Mouse (Mus musculus): Measurements from ENCODE around the gene Ubash3b. TPM values are rescaled to one million over a fixed set of nuclear protein-coding genes. Genes with fewer than 3 reads are reported as not detected.

Gene Ubash3b
- total RNA-seq, 4 experiments from 2014 or later: 19.9 to 23.9 (median 21.7) TPM

DNA sequence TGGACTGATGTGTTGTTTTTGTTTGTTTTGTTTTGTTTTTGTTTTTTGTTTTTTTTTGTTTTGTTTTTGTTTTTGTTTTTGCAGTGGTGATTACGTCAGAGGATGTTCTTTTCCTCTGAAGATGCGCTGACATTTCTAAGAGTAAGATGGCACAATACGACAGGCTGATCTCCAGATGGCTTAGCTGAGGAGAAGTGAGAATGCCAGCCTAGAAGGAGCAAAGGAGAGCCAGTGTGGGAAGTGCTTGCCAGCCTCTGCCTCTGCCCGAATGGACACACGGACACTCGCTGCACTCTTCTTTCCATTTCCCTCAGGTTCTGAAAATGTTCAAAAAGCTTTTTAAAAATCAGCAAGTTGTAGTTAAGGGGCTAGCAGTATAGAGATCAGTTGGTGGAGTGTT, 6.7 kb upstream of the Ubash3b start:
- DNase-seq (ENCODE audit: low spot score in 2 of 2): no peak

DNA sequence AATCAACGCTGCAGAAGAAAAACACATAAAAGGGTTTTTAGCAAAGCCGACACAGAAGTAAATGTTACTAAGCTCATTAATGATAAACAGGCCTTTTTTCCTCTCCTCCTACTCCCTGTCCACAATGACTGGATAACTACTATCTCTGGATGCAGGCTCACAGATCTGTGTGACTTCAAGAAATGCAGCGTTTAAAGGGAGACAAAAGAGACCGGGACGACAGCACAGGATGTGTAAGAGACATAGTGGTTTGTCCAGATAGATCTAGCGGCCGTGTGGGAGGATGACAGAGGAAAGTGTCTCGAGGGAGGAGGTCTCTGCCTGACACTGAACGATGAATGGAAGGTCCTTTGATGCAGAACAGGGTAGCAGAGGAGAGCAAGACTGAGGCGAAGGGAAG, 5.4 kb upstream of the Ubash3b start:
- no peak for DNase-seq (ENCODE audit: low spot score in 2 of 2)

DNA sequence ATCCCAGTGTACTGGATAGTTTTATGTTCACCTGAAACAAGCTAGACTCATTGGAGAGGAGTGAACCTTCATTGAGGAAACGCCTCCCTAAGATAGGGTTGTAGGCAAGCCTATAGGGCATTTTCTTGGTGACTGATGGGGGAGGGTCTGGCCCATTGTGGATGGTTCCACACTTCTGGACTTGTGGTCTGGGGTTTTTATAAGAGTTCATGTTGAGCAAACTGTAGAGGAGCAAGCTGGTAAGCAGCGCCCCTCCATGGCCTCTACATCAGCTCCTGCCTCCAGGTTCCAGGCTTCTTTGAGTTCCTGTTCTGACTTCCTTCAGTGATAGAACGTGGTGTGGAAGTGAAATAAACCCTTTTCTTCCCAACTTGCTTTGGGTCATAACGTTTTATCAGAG, 866 bp upstream of the Ubash3b start:
- no peak for DNase-seq (ENCODE audit: low spot score in 2 of 2)

DNA sequence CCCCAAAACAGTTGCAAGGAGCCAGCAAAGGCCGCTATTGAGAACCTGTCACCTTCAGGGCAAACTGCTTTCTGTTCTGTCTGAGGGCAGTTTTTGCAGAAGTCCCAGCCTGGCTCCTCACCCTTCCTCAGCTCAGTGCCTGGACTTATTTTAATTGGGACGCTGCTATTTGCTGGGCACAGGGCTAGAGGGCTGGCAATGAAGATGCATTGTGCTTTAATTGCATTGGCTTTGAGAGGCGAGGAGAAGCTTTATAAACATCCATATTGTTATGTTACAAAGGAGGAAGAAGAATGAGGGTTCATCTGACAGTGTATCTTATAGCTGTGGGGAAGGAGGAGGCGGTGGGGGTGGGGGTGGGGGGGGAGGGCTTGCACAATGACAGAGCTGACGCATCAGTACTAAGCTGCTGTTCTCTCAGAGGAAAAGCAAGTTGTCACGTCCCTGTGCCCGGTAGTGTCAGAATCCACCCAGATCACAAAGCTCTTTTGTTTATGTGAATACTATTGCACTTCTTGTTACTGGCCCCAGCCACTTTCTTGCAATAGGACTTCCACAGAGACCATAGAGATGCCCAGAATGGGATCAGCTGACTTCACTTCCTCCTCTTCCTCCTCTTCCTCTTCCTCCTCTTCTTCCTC, 841 bp downstream of the Ubash3b start:
- DNase-seq (ENCODE audit: low spot score in 2 of 2): no peak

DNA sequence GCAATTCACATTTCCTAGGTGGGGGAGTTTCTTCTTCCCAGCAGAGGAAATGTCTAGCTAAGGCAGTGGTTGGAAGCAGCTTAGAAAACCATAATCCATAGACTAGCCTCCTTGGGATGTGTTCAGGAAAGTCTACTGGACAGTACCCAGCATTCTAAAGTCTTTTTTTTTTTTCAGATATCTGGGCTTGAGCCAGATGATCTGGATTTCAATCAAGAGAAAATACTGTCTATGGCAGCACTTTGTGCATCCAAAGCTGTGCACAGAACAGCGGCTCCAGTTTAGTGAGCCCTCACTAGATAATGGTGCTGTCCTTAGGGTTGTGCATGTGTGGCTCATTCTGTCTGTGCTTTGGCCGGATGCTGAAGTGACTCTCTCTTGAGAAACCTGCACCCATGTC, 2.3 kb downstream of the Ubash3b start:
- DNase-seq (ENCODE audit: low spot score in 2 of 2): no peak

DNA sequence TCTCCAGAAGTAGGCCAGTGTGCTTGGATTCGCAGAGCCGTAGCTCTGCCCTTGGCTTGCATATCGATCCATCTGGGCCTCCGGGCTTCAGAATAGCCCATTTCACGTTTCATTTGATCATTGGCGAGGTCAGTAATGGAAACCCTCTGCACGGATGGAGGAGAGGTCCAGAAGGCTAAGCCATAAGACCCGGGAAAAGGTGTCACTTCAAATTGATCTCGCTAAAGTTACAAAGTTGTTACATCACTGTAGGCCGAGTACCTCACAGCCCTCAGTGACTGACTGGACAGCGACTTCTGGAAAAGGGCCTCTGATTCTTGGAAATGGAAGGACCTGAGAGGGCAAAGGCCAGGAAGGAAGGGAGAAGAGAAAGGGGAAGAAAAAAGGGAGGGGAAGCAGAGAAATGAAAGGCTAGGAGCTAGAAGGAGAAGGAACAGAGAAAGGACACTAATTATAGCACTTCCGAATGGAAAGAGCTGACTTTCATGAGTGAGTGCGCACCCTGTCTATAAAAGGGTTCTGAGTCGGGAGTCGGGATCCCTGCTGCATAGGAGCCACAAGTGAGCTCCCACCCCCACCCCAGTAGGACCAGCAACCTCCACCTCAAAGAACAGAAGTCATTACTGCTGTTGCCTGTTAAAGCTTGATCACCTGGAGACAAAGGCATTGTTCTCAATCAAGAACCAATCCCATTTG, 3.5 kb downstream of the Ubash3b start:
- DNase-seq (ENCODE audit: low spot score in 2 of 2): no peak

DNA sequence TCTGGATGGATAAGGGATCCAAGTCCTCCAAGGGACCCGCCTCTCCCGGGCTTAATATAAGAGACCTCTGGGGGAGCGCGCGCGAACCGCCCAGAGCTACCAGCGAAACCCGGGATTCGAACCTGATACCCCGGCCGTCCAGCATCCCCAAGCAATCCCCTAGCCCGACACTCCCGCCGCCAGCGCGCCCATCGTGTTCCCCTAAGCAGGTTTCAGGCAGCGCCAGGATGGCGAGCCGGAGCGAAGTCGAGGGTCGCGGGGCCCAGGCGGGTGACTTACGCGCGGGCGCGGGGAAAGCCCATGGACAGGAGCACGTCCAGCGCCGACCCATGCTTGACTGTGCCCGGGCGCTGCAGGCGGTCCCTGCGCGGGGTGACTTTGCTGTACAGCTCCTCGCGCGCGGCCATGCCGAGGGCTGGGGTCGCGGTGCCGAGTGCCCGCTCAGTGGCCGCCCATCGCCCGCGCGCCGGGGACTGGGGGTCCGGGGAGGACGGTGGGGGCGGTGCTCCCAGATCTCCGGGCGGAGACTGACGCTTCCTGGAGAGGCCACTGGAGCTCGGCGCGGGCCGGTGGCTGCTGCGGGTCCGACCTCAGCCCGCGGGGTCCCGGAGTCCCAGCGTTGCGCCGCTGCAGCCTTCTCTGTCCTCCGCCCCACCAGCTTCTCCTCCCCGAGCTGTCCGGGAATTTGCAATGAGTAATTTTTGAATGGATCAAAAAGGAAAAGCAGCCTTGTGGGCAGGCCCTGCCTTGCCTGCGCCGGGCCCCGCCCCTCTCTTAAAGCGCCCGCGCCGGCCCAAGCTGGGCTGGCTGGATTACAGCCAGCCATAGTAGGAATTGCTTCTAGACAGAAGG, 4.3 kb downstream of the Ubash3b start:
- peak; percentile 69 to 73 for DNase-seq (ENCODE audit: low spot score in 2 of 2)

DNA sequence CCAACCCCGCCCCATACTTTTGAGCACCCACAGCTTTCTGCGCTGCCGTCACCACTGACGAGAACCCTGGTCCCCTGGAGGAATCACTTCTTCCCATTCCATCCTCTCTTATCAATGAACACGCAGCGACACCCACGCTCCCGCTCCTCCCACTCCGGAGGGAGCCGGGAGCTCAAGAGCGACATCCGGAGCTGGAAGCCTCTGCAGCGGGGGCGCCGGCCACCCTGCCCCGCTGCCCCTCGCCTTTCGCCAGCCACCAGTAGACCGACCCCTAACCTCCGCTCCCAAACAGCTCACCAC, 4.8 kb downstream of the Ubash3b start:
- DNase-seq (ENCODE audit: low spot score in 2 of 2): no peak

DNA sequence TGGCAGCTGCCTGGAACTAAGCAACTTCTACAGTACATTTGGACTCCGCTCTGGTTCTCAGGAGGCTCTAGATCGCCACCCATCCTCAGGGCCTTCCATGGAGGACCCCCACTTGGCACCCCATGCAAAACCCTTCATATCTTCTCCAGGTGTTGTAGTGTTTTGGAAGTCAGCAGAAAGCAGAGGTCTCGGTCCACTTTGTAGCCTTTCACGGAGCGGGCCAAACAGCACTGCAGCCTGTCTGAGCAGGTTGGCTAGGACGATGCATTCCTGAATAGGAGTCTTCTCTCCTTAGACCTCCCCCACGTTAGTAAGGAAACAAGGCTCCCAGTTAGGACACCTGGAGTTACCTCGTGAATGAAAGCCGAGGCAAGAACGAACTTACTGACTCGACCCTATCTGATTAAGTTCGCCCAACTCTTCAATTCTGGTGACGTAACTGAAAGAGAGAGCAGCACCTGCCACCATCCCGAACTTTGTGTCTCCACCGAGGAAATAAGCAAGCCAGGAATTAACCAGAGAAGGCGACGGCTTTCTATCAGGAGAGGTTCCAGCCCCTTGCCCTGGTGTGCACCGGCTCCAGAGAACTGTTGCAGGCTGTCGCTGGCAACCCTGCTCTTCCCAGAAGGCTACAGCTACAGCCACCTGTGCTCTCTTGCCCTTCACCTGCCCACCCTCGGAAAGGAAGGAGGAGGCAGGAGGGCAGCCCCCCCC, 5.3 kb downstream of the Ubash3b start:
- DNase-seq (ENCODE audit: low spot score in 2 of 2): no peak

DNA sequence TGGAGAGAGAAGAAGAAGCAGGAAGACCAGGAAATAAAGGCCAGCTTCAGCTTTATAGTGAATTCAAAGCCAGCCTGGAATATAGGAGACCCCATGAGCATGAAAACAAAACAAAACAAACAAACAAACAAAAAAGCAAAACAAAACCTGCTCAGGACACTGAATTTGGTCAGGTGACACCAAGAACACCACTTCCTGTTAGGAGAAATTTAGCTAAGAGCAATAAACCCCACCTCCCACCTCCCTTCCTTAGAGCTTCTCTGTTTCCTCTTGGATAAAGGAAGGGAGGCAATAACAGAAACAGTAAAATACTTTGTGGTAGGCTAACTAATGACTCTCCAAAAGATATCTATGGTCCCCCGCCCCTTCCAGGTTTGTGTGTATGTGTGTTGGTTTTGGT, 7.5 kb downstream of the Ubash3b start:
- DNase-seq (ENCODE audit: low spot score in 2 of 2): no peak

DNA sequence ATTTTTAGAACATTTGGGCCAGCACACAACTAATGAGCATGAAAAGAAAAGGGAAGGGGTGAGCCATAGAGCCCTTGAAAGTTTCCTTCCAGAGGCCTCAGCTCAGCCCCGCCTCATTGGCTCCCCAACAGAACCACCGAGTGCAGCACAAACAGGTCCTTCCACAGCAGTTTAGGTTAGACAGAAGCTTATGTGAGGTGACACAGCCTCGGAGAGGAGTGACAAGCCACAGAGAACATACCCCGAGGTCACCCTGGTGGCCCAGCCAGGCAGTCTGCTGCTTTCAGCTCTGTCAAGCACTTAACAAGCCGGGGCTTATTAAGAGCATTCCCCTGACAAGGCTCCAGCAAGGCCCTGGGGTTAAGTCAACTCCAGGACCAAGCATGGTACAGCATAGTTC, 8.4 kb downstream of the Ubash3b start:
- no peak for DNase-seq (ENCODE audit: low spot score in 2 of 2)

DNA sequence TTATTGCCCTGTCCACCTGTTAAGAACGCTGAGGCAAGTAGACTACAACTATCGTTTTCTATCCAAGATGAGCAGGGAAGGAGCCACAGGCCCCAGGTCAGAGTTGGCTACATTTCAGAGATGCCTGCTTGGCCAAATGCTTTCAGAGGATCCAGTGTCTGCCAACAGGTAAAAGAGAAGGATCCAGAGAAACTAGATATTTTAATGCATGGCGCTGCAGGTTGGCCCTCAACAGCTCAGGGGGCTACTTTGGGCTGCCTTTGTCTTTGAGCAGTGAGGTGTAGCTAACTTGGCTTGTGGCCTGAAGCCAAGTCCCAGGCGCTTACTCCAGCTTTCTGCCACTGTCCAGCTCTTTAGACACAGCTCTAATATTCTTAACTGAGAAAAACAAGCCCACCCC, 10.0 kb downstream of the Ubash3b start:
- DNase-seq (ENCODE audit: low spot score in 2 of 2): no peak

DNA sequence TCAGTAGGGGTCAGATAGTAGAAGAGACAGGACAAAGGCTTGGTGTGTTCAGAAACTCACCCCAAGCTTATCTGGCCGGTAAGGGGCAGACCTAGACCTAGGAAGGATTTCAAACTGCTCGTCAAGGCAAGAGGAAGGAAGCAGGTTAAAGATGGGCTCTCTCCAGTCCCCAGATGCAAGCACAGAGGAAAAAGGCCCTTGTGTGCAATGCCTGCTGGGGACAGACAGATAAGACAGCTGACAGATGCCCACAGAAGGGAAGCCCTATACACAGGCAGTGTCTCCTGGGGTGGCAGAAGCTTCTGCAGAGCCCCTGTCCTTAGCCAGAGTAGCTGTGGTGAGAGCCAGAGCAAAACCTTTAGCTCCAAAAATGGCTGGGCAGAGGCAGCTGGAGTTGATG, 11.6 kb downstream of the Ubash3b start:
- DNase-seq (ENCODE audit: low spot score in 2 of 2): no peak

DNA sequence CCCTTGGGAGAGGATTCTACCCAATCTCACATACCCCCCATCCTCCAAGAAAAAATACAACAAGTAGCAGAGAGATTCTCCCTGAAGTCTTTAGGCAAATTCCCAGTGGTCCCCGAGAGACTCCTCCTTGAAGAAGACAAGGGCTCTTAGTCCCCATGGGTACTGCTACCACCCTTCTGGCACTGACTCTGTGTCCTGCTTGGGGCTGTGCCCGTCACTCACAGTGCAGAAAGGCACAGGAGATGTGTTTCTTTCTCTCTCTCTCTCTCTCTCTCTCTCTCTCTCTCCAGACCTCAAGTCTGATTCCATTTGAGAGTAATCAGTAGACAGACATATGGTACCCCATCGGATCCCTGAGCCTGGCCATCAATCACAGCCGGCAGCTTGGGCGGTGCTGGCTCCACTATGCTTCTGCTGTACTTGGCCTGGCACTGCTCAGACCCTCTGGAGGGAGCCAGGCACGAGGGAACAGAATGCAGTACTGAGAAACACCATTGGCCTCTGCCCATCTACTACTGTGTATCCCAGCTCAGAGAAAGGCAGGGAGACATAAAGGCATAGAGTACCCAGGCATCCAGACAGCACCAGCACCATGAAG, 12.3 kb downstream of the Ubash3b start:
- peak in 1 of 2 experiments; percentile 31 for DNase-seq (ENCODE audit: low spot score in 2 of 2)

DNA sequence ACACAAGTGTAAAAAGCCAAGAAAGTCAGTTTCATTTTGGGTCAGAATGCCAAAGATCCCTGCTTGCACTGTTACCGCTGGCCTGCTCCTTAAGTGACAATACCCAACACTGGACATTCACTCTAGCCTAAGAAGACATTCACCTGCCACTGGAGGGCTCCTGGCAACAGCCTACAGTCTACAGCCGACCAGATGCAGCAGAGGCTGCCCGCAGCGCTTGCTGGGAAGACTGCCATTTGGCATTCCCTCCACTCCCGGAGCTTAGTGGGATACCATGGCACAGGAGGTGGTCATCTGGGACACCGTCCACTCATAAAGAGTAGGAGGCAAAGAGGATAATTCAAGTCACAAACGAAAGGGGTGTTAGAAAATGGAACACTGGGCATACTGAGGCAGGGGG, 12.9 kb downstream of the Ubash3b start:
- peak in 1 of 2 experiments; percentile 52 for DNase-seq (ENCODE audit: low spot score in 2 of 2)

DNA sequence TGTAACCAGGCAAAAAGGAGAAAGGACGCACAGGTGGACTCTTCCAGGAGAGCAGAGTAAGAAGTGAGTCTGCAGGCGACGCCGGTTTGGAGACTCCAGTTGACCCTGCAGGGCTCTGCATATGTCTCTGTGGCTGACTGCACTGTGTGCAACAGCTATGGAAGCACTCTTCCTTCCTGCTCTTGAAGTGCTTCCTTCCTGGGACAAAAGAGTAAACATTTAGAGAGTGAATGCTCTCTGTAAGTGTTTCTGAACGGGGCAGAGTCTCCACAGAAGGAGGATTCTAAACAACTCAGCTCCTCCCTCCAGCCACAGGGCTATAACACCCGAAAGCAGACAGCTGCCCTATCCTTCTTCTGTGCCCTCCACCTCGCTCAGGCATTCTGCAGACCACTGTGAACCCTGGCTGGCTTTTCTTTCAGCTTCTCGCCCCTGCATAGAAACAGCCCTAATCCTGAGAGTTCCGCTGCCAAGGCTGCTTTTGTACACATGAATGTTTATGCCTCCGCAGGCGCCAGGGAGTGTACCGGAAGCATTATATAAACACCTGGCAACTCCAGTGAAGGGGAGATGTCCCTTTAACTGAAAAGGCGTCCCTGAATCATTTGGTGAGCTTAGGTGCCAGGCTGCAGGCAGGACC, 14.2 kb downstream of the Ubash3b start:
- DNase-seq (ENCODE audit: low spot score in 2 of 2): no peak

DNA sequence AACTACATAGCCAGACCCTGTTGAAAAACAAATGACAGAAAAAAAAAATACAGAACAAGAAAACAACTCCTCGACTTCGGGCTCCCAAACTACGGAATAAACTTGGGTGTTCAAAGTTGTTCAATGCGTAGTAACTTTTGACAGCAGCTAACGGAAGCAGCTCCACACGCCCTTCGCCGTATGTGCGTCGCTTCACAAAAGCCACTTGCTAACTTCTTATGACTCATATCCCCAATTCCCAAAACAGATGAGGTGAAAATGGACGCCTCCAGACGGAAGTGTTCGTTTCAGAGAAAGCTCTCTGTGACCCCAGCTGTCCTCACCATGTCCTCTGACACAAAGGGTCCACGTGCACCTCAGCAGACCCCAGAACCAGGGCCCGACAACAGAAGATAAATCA, 17.7 kb downstream of the Ubash3b start:
- no peak for DNase-seq (ENCODE audit: low spot score in 2 of 2)

DNA sequence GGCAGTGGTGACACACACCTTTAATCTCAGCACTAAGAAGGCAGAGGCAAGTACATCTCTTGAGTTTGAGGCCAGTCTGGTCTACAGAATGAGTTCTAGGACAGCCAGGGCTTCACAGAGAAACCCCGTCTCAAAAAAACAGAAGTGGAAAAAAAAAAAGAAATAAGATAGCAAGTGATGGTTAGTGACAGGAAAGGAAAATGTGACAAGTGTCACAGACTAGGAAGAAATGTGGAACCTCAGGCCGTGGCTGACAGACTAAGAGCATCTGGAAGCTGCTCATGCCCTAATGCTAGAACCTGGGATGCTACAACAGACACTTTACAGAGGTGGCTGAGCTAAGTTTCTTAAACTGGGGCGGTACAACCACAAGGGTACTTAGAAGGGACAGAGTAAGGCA, 18.4 kb downstream of the Ubash3b start:
- no peak for DNase-seq (ENCODE audit: low spot score in 2 of 2)

DNA sequence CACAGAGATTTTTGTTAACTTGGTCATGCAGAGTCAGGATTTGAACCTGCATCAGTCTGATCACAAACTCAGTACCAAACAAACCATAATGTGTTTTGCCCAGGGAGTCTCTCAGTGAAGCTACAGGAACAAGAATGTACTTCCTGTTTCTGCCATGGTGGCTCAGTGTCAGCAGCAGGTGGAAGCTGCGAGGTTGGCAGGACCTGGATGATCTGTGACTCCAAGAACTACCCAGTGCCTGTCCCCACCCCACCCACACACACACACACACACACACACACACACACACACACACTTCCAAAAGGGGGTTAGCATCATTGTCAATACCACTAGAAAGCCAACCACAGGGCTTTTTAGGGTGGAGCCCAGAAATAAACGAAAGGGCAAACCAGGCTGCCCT, 20.5 kb downstream of the Ubash3b start:
- no peak for DNase-seq (ENCODE audit: low spot score in 2 of 2)

DNA sequence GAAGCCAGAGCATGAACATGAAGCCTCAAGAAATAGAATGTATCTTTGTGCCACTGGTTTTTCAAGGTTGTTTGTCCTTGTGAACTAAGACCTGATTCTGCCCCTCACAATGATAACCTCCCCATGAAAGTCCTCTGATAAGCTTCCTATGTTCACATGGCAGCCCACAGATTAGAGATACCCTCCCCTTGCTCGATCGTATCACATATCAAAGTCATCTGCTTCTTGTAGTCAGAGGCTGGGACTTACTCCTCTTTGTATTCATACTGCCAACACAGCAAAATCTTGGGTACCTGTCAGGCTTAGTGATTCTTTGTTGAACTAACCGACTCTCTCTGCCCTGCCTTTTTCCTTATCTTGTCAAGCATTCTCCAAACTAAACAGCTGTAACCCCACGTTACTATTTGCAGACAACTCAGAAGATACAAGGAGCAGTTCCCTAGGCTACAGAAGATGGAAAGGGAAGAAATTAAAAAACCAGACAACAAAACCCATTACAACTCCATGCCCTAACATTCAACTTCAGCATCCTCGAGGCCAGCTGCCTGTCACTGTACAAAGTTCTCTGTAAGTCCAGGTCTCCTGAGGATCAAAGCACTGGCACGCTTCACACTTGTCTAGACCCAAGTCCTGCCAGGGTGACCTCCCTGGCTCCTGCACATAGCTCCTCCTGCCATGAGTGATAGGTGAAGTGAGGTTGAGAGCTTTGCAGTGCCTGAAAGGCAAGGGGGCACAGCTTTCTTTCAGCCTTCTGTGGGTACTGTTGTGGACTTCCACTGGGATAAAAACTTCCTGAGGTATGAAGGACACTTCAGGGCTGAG, 22.3 kb downstream of the Ubash3b start:
- DNase-seq (ENCODE audit: low spot score in 2 of 2): no peak
